Mouse (Mus musculus): ENCODE measurements around the gene Mettl24.
"Not testable (repeated sequence)": the region's sequence is repeated elsewhere in the genome, so short reads cannot be mapped to it uniquely, and the experiment has no call there.

Mettl24 gene

DNA sequence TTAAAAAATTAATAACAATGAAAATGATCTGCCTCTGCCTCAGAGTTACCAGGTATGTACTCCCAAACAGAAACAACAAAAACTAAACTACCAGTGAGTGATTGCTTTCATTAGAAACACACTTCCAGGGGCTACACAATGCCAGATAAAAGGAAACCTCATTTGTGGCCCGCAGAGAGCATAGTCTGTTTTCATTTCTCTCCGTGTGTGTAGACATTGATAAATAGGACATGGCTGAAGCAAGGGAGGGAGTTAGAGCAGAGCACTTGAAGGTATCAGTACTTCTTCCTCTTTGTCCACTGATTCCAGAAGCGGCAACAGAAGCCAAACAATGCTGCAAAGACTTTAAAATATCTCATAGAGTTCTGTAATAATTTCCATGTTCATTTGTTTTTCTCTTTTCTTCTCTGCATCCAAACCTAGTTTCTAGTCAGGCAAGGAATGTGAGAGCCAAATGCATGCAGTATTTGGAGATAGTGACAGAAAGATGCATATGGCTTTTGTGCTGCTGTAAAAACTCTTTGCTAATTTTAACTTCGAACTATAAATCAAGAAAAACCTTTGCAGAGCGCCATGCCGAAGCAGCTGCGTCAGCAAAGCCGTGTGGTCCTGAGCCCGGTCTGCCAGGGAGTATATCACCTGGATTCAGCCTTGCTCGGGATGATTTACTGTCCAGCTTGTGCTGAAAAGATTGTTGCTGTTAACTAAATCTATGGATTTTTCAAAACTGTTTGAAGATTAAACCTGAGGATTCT, 67.4 kb downstream of the Mettl24 start:
- DNase-seq: no peak

- DNase-seq: no peak
Observed at GRCm38 (mm10) chr10:40751157-40751556, 68.1 kb downstream of the Mettl24 start.

DNA sequence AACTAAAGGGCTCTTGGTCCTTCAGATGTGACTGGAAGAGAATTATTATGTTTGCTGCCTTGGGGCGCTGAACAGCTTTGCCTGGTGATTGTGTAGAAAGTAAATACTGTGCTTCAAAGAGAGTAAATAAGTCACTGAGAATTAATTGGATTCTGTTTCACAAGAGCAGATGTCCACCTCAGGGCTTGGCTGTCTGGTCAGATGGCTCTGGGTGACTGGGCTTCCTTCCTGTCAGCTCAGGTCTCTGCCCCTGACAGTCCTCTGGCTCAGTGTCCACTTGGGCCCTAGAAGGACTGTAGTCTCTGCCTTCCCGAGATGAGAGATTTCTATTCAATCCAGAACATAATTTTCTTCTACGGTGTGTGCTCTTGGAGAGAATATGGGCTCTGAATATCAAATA, 70.0 kb downstream of the Mettl24 start:
- no peak for DNase-seq

GRCm38 (mm10) chr10:40758171-40759010, 75.3 kb downstream of the Mettl24 start:
- no peak for DNase-seq

DNA sequence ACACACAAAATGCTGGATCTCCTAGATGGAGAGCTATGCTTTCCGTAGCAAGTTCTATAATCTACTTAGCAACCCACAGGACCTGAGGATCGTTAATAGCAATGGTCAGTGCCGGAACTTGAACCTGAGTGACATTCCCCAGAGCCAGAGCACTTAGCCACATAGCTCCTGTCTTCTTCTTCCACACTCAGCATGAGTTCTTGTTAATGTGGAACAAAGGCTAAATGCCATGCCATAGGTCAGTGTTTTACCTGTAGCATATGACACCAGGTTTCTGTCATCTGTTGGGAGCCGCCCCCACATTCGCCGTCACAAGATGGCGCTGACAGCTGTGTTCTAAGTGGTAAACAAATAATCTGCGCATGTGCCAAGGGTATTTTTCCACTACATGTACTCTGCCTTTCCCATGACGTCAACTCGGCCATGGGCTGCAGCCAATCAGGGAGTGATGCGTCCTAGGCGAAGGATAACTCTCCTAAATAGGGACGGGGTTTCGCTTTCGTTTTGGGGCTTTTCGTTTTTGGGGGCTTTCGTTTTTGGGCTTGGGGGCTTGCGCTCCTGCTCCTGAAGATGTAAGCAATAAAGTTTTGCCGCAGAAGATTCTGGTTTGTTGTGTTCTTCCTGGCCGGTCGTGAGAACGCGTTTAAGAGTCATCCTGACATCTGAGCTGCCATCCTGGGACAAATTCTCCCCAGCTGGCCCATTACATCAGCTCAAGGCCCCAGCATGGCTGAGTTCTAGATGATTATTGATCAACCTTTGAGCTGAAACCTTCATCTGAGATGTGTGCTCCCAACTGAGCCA, 76.5 kb downstream of the Mettl24 start:
- DNase-seq: not testable (repeated sequence)

GRCm38 (mm10) chr10:40760195-40761009, 77.3 kb downstream of the Mettl24 start:
- no peak for DNase-seq

GRCm38 (mm10) chr10:40761010-40761752, 78.1 kb downstream of the Mettl24 start:
- no peak for DNase-seq

DNA sequence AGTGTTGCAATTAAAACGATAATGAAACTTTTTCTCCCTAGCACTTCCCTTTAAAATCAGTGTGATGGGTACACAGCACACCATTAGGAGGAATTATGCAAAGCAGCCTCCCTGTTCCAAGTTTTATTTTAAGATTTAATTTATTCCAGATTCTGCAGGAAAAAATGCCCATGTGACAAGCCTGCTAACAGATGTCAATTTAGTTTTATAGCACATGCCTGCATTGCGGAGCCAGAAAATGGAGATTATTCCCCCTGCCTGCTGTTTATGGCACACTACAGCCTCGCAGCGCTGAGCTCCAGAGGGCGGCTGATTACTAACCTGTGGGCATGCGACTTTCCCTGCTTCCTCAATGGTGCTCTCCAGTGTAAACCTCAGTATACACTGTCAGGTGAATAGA, 79.5 kb downstream of the Mettl24 start:
- DNase-seq: no peak

DNA sequence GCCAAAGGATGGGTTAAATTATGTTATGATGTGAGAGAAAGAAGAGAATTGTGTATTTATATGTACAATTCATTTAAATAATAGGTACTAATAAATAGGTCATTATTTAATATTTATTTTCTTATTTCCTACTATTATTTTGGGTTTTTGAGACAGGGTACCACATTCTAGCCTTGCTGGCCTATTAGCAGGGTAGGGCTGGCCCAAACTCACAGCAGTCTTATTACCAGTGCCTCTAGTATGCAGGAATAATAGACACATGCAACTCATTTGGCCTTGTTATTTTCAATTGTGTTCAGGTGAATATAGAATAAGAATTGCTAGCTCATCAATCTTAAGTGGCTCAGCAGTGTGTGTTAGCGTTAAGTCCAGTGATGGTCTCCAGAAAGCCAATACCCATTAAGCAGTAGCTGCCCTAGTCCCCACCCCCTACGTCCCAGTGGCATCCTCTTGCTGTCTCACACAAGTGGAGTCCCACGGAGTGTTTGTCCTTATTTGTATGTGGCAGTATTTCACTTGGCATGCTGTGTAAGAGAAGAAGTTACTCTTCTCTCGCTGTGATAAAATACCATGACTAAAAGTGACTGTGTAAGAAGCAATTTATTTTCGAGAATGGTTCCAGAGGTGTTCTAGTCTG, 80.1 kb downstream of the Mettl24 start:
- no peak for DNase-seq

DNA sequence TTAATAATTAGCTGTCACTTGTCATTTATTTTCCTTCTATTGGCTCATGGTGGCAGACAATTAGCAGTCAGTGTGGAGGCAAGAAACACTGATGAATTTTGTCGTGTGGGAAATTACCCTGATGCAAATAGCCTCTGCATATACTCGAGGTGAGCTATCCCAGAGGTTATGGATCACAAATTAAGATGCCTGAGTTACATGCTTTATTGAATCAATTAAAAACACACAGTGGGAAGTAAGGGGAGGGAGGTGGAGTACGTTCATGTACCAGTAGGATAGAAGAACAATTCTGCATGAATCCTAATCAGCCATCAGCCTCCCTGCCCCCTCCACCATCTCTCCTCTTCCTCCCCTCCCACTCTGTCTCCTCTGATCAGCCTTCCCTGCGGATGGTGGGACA, 89.2 kb downstream of the Mettl24 start:
- no peak for DNase-seq

GRCm38 (mm10) chr10:40775151-40775550, 92.1 kb downstream of the Mettl24 start:
- no peak for DNase-seq

DNA sequence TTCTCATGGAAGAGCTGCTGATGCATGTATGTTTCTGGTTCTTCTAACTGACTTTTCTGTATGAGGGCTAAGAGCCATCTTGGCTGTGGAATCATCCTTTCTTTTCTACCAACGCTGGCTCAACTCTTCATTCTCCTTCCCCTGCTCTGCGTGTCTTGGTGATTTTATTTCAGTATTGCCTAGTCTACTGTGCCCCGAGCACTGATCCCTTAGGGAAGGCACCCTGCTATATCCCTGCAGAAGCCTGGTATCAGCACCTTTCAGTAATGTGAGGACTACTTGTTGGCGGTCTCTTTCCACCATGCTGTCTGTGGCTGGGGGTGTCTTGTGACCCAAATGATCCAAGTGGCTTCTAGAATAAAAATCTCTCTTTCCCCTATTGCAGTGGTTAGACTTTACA, 92.6 kb downstream of the Mettl24 start:
- no peak for DNase-seq

GRCm38 (mm10) chr10:40777171-40777570, 94.1 kb downstream of the Mettl24 start:
- no peak for DNase-seq

DNA sequence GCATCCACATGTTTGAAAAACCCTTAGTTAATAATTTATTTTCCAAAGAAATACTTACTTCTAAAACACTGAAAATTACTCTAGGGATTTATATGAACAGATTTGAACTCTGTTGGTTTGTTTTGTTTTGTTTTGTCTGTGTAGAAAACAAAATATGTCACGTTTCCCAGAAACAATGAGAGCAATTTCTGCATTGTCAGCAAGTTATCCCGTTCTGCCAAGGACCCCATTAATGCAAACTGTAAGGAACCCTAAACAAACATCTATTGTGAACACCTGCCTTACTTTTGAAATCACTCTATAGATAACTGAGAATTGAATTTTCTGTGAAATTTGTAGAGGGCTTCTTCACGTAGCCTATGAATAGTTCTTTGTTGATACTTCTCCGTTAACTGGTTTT, 95.4 kb downstream of the Mettl24 start:
- no peak for DNase-seq

- DNase-seq: no peak
Observed at GRCm38 (mm10) chr10:40790406-40790805, 107.3 kb downstream of the Mettl24 start.

GRCm38 (mm10) chr10:40792115-40792514, 109.0 kb downstream of the Mettl24 start:
- DNase-seq: no peak

DNA sequence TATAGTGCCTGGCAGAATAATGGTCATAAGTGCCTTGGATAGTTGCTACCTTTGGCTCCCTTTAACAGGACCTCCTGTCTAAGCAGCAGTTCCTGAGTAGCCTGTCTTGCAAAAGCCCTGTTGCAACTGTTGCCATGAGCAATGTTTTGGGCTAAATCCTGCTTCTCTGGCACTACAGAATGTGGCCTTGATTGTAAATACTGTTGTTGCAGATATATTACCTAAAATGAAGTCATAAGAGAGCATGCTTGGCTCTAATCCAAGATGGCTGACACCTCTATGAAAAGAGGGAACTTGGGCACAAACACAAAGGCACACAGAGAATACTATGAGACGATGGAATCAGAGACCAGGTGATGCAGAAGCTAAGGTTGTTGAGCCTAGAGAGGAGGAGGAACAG, 122.1 kb downstream of the Mettl24 start:
- no peak for DNase-seq

GRCm38 (mm10) chr10:40806221-40806620, 123.1 kb downstream of the Mettl24 start:
- DNase-seq: peak; percentile 40 to 42

DNA sequence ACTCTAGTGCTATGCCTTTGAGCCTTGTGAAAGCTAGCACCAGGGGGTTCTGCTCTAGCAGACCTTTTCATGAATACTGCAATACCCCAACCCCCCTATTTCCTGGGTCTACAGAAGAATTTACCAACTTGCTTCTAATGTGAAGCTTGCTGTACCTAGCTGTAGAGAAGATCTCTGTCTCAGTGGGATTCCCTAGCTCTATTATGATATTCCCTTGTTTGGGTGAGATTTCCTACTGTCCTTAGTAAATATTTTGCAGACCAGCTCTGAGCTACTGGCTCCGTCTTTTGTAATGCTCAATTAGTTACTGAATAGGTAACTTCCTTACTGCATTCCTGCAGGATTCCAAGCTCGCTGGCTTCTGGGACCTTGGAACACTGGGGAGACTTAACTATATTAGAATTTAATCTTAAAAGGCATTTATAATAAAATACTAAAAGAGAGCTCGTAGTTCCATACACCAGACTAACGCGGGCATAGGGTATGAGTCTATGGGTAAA, 126.4 kb downstream of the Mettl24 start:
- DNase-seq: peak in 1 of 2 experiments; percentile 31

GRCm38 (mm10) chr10:40813627-40814026, 130.5 kb downstream of the Mettl24 start:
- DNase-seq: no peak

- DNase-seq: no peak
Observed at GRCm38 (mm10) chr10:40816471-40816870, 133.4 kb downstream of the Mettl24 start.

Measured in kidney, postnatal 25 days (tissue).